Mouse (Mus musculus) lung, postnatal 0 days (tissue): ENCODE results near the gene Rps6ka1.

Experiments used
- CTCF ChIP-seq: IDR thresholded peaks from 2 replicates; pipeline ENCODE4 v1.5.1; 2016; ENCODE audit warnings: antibody characterized with exemption, mild to moderate bottlenecking
- EP300 ChIP-seq: IDR thresholded peaks from 2 replicates; pipeline ENCODE4 v1.6.1; 2016; ENCODE audit warnings: antibody characterized with exemption, mild to moderate bottlenecking, control low read depth

DNA sequence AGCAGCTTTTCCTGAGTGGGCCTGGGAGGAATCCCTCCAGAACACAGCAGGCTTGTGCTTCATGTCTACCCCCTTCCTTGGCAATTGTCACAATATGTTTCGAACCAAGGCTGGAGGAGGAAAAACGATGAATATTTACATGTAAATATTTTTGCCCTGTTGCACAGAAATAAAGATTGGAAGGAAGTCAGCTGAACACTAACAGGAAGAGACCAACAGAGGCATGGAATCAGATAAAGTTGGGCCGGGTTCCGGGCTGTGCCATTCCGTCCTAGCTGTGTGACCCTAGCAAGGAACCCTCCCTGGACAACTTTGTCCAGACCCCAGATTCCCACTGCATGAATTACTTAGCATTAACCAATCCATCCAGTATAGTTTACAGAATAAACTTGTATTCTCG lies 20.5 kb upstream of the Rps6ka1 start:
- TF ChIP-seq CTCF (no peak), EP300 (peak; percentile 92)
